Mouse (Mus musculus) heart, postnatal 36 days (tissue): ENCODE data around the gene Tcp10b. TPM values are rescaled to one million over a fixed set of nuclear protein-coding genes. Genes with fewer than 3 reads are reported as not detected.

Experiments
- total RNA-seq, 2 experiments: library from RNA; stranded (reverse); gene quantifications; 2 replicates each; pipeline ENCODE4 v1.2.3; 2021

The Tcp10b gene
- total RNA-seq, 2 experiments from 2014 or later, result not detected

Other genes starting within 250 kb of the Tcp10b start
- 1 to 10 TPM in 1 of 2 experiments, under 1 TPM in 1; 0.84 to 1.1 TPM for gene Mas1, start 193.0 kb upstream of the Tcp10b start, total RNA-seq
- gene Mrgprh, start 185.1 kb upstream of the Tcp10b start, total RNA-seq, result 1 to 10 TPM; 5.3 to 5.6 TPM
- gene Pnldc1, start 150.9 kb upstream of the Tcp10b start, total RNA-seq, result under 1 TPM; 0.38 to 0.50 TPM
- 100 to 1,000 TPM; 196 to 207 TPM for gene Tcp1, start 145.4 kb upstream of the Tcp10b start, total RNA-seq
- gene Mrpl18, start 144.8 kb upstream of the Tcp10b start, total RNA-seq, result 100 to 1,000 TPM; 153 to 159 TPM
- gene Acat3, start 120.5 kb upstream of the Tcp10b start, total RNA-seq, result under 1 TPM in 1 of 2 experiments, not detected in 1; 0.17 TPM
- 1 to 10 TPM; 5.9 to 8.8 TPM for gene Acat2, start 100.4 kb upstream of the Tcp10b start, total RNA-seq
- 10 to 100 TPM; 32.3 to 33.9 TPM for gene Wtap, start 66.9 kb upstream of the Tcp10b start, total RNA-seq
- 1,000 to 10,000 TPM; 1,043 to 1,108 TPM for gene Sod2, start 54.3 kb upstream of the Tcp10b start, total RNA-seq
- not detected for gene Gpr31b, start 8.8 kb upstream of the Tcp10b start, total RNA-seq
- gene Unc93a, start 70.7 kb downstream of the Tcp10b start, total RNA-seq, result not detected
- gene Smok2a, start 160.1 kb downstream of the Tcp10b start, total RNA-seq, result not detected
- gene Smok2b, start 169.2 kb downstream of the Tcp10b start, total RNA-seq, result not detected